Comparison of ENCODE assay signal across 15 mouse cellular contexts in genomic region chr11:119237007-119237406, GRCm38 (mm10). TPM values are rescaled to one million over a fixed set of nuclear protein-coding genes. Genes with fewer than 3 reads are reported as not detected.
A peak's percentile ranks its signal among the peaks of the same experiment; 100 is the strongest.
DNase-seq lines count a peak whose midpoint lies in the region; TF ChIP-seq lines count a peak whose summit lies in the region.
"Had no signal": no experiment of that assay in that cellular context is flagged by ENCODE, and none has a peak within 500 bp of the region (broad histone marks: within the 10 kb centered on the region; RNA-seq: fewer than 3 reads in every experiment).

No protein-coding gene starts in this region.

- DNase-seq in A20 (ENCODE audit: low read depth, low spot score), result peak; percentile 33
- DNase-seq in CH12.LX (ENCODE audit: extremely low read depth), result peak; percentile 51
- DNase-seq in MN1 (ENCODE audit: low spot score), result peak; percentile 37
- no peak for DNase-seq in right cerebral cortex, postnatal 14 days
- DNase-seq in cerebellum, adult 11-12 months, result no peak
- DNase-seq: adrenal gland, adult 2 months; adrenal gland, postnatal 10 days; adrenal gland, postnatal 25 days; cerebellum, adult 11 months; cerebellum, adult 2 months; cerebellum, adult 9-10 months; forebrain, postnatal 0 days had no signal

- TF ChIP-seq CTCF in CH12.LX (conservative IDR thresholded peaks at IDR 0.05 in 1 of 2, IDR thresholded peaks at IDR 0.05 in 1 of 2; ENCODE audit: low read depth in 2 of 2, low read length in 2 of 2), result no peak

- no peaks in the 10 kb centered on the region for H3K79me2 ChIP-seq in CH12.LX (replicated peaks; ENCODE audit: control insufficient read depth, extremely low read depth, insufficient read depth, poor library complexity, severe bottlenecking)

- peak; percentile 40; the same call in 1 of the 2 replicates for TF ChIP-seq EP300 in CH12.LX (IDR thresholded peaks at IDR 0.05; ENCODE audit: low read length)

- no peak for TF ChIP-seq POLR2A in CH12.LX (IDR thresholded peaks at IDR 0.05; ENCODE audit: low read depth, low read length)

- peak overlapping the region; percentile 88 for H3K4me2 ChIP-seq in CH12.LX (ENCODE audit: insufficient read depth, low read depth, poor library complexity, severe bottlenecking)

- in situ Hi-C loops in CH12.LX (cut with MboI; ENCODE audit: low pct_ligation_motif_present, low pct_unique_long_range_greater_than_20kb, low sequenced_read_pairs), result no loop called here

- H3K9ac ChIP-seq in CH12.LX (ENCODE audit: insufficient read depth, low read depth), result peak overlapping the region; percentile 81; the same call in 1 of the 2 replicates
- H3K9ac ChIP-seq: embryonic facial prominence, embryonic 12.5 days had no signal

- no peaks in the 10 kb centered on the region for H3K36me3 ChIP-seq in CH12.LX (replicated peaks in 1 of 2; ENCODE audit: control insufficient read depth in 1 of 2, insufficient read depth in 1 of 2, low read length in 1 of 2)

- peaks cover 13 to 31% of the 10 kb centered on the region in 2 experiments for H3K4me1 ChIP-seq in CH12.LX (ENCODE audit: control insufficient read depth in 1 of 2, insufficient read depth in 2 of 2)

- H3K9me3 ChIP-seq in CH12.LX (replicated peaks; ENCODE audit: low read length), result peaks cover 14% of the 10 kb centered on the region
- H3K9me3 ChIP-seq: embryonic facial prominence, embryonic 12.5 days; forebrain, embryonic 13.5 days; forebrain, embryonic 15.5 days had no signal

- dilution Hi-C loops in CH12.LX (cut with MboI; ENCODE audit: extremely low pct_ligation_motif_present, extremely low pct_unique_long_range_greater_than_20kb, low sequenced_read_pairs), result no loop called here

- peaks cover 60% of the 10 kb centered on the region for H3K27me3 ChIP-seq in CH12.LX (replicated peaks)
- H3K27me3 ChIP-seq: embryonic facial prominence, embryonic 12.5 days; forebrain, embryonic 13.5 days; forebrain, embryonic 15.5 days had no signal

- H3K27ac ChIP-seq in CH12.LX (ENCODE audit: insufficient read depth, low read depth), result no peak overlapping the region
- H3K27ac ChIP-seq: embryonic facial prominence, embryonic 12.5 days; forebrain, embryonic 13.5 days had no signal

- no peak for TF ChIP-seq RAD21 in CH12.LX (IDR thresholded peaks at IDR 0.05; ENCODE audit: low read depth, low read length)

- no peak overlapping the region for H3K4me3 ChIP-seq in CH12.LX (replicated peaks in 1 of 3; ENCODE audit: low read depth in 2 of 3, low read length in 2 of 3, poor library complexity in 1 of 3)

TF ChIP-seq in CH12.LX, 34 proteins besides CTCF, POLR2A, EP300 and RAD21:
- TF ChIP-seq JUND (conservative IDR thresholded peaks at IDR 0.05; ENCODE audit: low read depth, low read length) (no peak), ZC3H11A (IDR thresholded peaks at IDR 0.05; ENCODE audit: low read depth, low read length) (no peak), MXI1 (IDR thresholded peaks at IDR 0.05; ENCODE audit: low read depth, low read length) (no peak; the same call in 1 of the 2 replicates), TBP (conservative IDR thresholded peaks at IDR 0.05; ENCODE audit: low read depth, low read length) (no peak), ZNF384 (IDR thresholded peaks at IDR 0.05; ENCODE audit: low read depth, low read length) (no peak), JUN (IDR thresholded peaks at IDR 0.05; ENCODE audit: insufficient read depth, low read depth, low read length) (no peak), ETS1 (conservative IDR thresholded peaks at IDR 0.05; ENCODE audit: low read depth, low read length) (0 out of 2 replicates have a peak, but pooled peaks have one; percentile 26), ZKSCAN1 (IDR thresholded peaks at IDR 0.05; ENCODE audit: borderline replicate concordance, low read depth, low read length) (no peak), MAX (IDR thresholded peaks at IDR 0.05; ENCODE audit: low read length) (0 out of 2 replicates have a peak, but pooled peaks have one; percentile 27), PAX5 (IDR thresholded peaks at IDR 0.05; ENCODE audit: low read length) (no peak), MYC (IDR thresholded peaks at IDR 0.05; ENCODE audit: low read depth, low read length) (no peak), MAFK (IDR thresholded peaks at IDR 0.05; ENCODE audit: insufficient replicate concordance, low read length) (no peak), RCOR1 (conservative IDR thresholded peaks at IDR 0.05; ENCODE audit: low read depth, low read length) (0 out of 2 replicates have a peak, but pooled peaks have one; percentile 30), ZMIZ1 (IDR thresholded peaks at IDR 0.05; ENCODE audit: low read depth, low read length) (no peak), BHLHE40 (IDR thresholded peaks at IDR 0.05; ENCODE audit: low read depth, low read length) (peak; percentile 57), NRF1 (IDR thresholded peaks at IDR 0.05; ENCODE audit: low read depth, low read length) (no peak), UBTF (IDR thresholded peaks at IDR 0.05; ENCODE audit: low read depth, low read length) (no peak), TCF12 (IDR thresholded peaks at IDR 0.05; ENCODE audit: low read depth, low read length) (0 out of 2 replicates have a peak, but pooled peaks have one; percentile 25), SMC3 (IDR thresholded peaks at IDR 0.05; ENCODE audit: low read depth, low read length) (no peak), CHD2 (IDR thresholded peaks at IDR 0.05; ENCODE audit: low read length) (no peak; the same call in 1 of the 2 replicates), ELF1 (IDR thresholded peaks at IDR 0.05; ENCODE audit: low read depth, low read length) (peak; percentile 49; the same call in 1 of the 2 replicates), MEF2A (IDR thresholded peaks at IDR 0.05; ENCODE audit: borderline replicate concordance, low read depth, low read length) (0 out of 2 replicates have a peak, but pooled peaks have one; percentile 24), MAZ (IDR thresholded peaks at IDR 0.05; ENCODE audit: low read depth, low read length) (peak; percentile 61; the same call in 1 of the 2 replicates), USF2 (conservative IDR thresholded peaks at IDR 0.05; ENCODE audit: low read depth, low read length) (no peak), SIN3A (IDR thresholded peaks at IDR 0.05; ENCODE audit: low read length) (no peak), NELFE (IDR thresholded peaks at IDR 0.05; ENCODE audit: low read depth, low read length) (0 out of 2 replicates have a peak, but pooled peaks have one; percentile 40), USF1 (IDR thresholded peaks at IDR 0.05; ENCODE audit: low read depth, low read length) (no peak), POLR2AphosphoS2 (IDR thresholded peaks at IDR 0.05; ENCODE audit: low read depth, low read length) (no peak), E2F4 (IDR thresholded peaks at IDR 0.05; ENCODE audit: insufficient replicate concordance, low read depth, low read length) (no peak), HCFC1 (IDR thresholded peaks at IDR 0.05; ENCODE audit: low read depth, low read length) (peak; percentile 30), IRF4 (IDR thresholded peaks at IDR 0.05; ENCODE audit: low read depth, low read length) (peak; percentile 27), CHD1 (IDR thresholded peaks at IDR 0.05; ENCODE audit: low read depth, low read length) (no peak), KAT2A (IDR thresholded peaks at IDR 0.05; ENCODE audit: insufficient replicate concordance, low read length) (0 out of 2 replicates have a peak, but pooled peaks have one; percentile 54), GABPA (IDR thresholded peaks at IDR 0.05; ENCODE audit: insufficient replicate concordance, low read depth, low read length) (no peak)

RNA-seq across cellular contexts. Expression of gene Ccdc40, which starts 8.6 kb away (rescaled TPM):
- 0.80 and 1.3 TPM in 2 replicates for total RNA-seq in CH12.LX (2012; rRNA removed)
- 0.82 and 0.97 TPM in 2 replicates for total RNA-seq in CH12.LX (2014; rRNA removed)
- polyA plus RNA-seq in CH12.LX (2012; ENCODE audit: insufficient read length, low read depth), result 1.2 and 1.4 TPM in 2 replicates

RNA-seq across cellular contexts. Expression of gene Tbc1d16, which starts 8.7 kb away (rescaled TPM):
- 9.4 and 15.9 TPM in 2 replicates for total RNA-seq in CH12.LX (2012; rRNA removed)
- total RNA-seq in CH12.LX (2014; rRNA removed), result 0.65 and 0.79 TPM in 2 replicates
- polyA plus RNA-seq in CH12.LX (2012; ENCODE audit: insufficient read length, low read depth), result 2.4 and 2.7 TPM in 2 replicates

RNA-seq across cellular contexts. Expression of gene Gaa, which starts 30.7 kb away (rescaled TPM):
- total RNA-seq in CH12.LX (2012; rRNA removed) (80.8 and 105 TPM in 2 replicates), CH12.LX (2014; rRNA removed) (19.6 and 19.8 TPM in 2 replicates)
- polyA plus RNA-seq in CH12.LX (2012; ENCODE audit: insufficient read length, low read depth), result 91.0 and 93.2 TPM in 2 replicates

Comparison
In these comparisons a context has a peak if more than half of its experiments do, and no peak if none do; other contexts are left out.
1. DNase-seq: peak in A20 (single experiment), CH12.LX (single experiment) and MN1 (single experiment); none in right cerebral cortex, postnatal 14 days (single experiment) and cerebellum, adult 11-12 months (single experiment).